Mouse (Mus musculus) layer of hippocampus, adult 2 months (tissue): ENCODE measurements around the gene Dzank1. TPM values are rescaled to one million over a fixed set of nuclear protein-coding genes. Genes with fewer than 3 reads are reported as not detected.

Source experiments
- DNase-seq, 2 experiments: peaks; one replicate each; pipeline ENCODE4 v3.0.0; 2022; ENCODE audit warnings: low spot score in 2 of 2
- H3K27ac ChIP-seq: fragments of 200-600 bp; 2 replicates; pipeline ENCODE4 v1.8.1; 2022
- H3K4me3 ChIP-seq: fragments of 200-600 bp; 2 replicates; pipeline ENCODE4 v1.8.1; 2022; ENCODE audit warnings: mild to moderate bottlenecking
- CTCF ChIP-seq: fragments of 200-600 bp; conservative IDR thresholded peaks from 2 replicates; pipeline ENCODE4 v1.8.1; 2022; ENCODE audit warnings: antibody characterized with exemption, mild to moderate bottlenecking, moderate library complexity
- total RNA-seq, 2 experiments: library from RNA; stranded (reverse); gene quantifications; 2 replicates each; pipeline ENCODE4 v1.2.3; 2021

Dzank1 gene
- total RNA-seq, 2 experiments from 2014 or later = 126 TPM

- Histone ChIP-seq H3K27ac (peak overlapping the region; percentile 98), H3K4me3 (peak overlapping the region; percentile 99)
- DNase-seq = no peak
- no peak for TF ChIP-seq CTCF
Observed at GRCm38 (mm10) chr2:144527821-144528174, 584 bp upstream of the Dzank1 start.

- DNase-seq = no peak
- TF ChIP-seq CTCF = no peak
- H3K27ac ChIP-seq = peak overlapping the region; percentile 98; the same call in 1 of the 2 replicates
- H3K4me3 ChIP-seq = peak overlapping the region; percentile 99
Observed at GRCm38 (mm10) chr2:144525856-144526255, 1.4 kb downstream of the Dzank1 start.

- no peak for TF ChIP-seq CTCF
- Histone ChIP-seq H3K27ac (no peak overlapping the region), H3K4me3 (no peak overlapping the region)
- DNase-seq = no peak
Observed at GRCm38 (mm10) chr2:144519772-144520171, 7.4 kb downstream of the Dzank1 start.

GRCm38 (mm10) chr2:144514619-144515018 is 12.6 kb downstream of the Dzank1 start:
- Histone ChIP-seq H3K27ac (no peak overlapping the region), H3K4me3 (no peak overlapping the region)
- no peak for TF ChIP-seq CTCF
- DNase-seq = no peak

- Histone ChIP-seq H3K27ac (0 out of 2 replicates have a peak overlapping the region, but pooled peaks have one; percentile 63), H3K4me3 (no peak overlapping the region)
- TF ChIP-seq CTCF = no peak
- no peak for DNase-seq
Observed at GRCm38 (mm10) chr2:144502134-144502533, 25.1 kb downstream of the Dzank1 start.

- no peak for TF ChIP-seq CTCF
- Histone ChIP-seq H3K4me3 (no peak overlapping the region), H3K27ac (no peak overlapping the region)
- DNase-seq = no peak
Observed at GRCm38 (mm10) chr2:144489342-144489741, 37.9 kb downstream of the Dzank1 start.

- DNase-seq = no peak
- no peak overlapping the region for H3K4me3 ChIP-seq
- no peak overlapping the region for H3K27ac ChIP-seq
- TF ChIP-seq CTCF = no peak
Observed at GRCm38 (mm10) chr2:144487476-144487875, 39.7 kb downstream of the Dzank1 start.

GRCm38 (mm10) chr2:144485439-144485838 is 41.8 kb downstream of the Dzank1 start:
- no peak for TF ChIP-seq CTCF
- H3K4me3 ChIP-seq = no peak overlapping the region
- H3K27ac ChIP-seq = no peak overlapping the region
- no peak for DNase-seq

- DNase-seq = no peak
- TF ChIP-seq CTCF = no peak
- Histone ChIP-seq H3K27ac (no peak overlapping the region), H3K4me3 (no peak overlapping the region)
Observed at GRCm38 (mm10) chr2:144484084-144484483, 43.1 kb downstream of the Dzank1 start.

GRCm38 (mm10) chr2:144479421-144479820 is 47.8 kb downstream of the Dzank1 start:
- TF ChIP-seq CTCF = no peak
- H3K27ac ChIP-seq = no peak overlapping the region; the same call in 1 of the 2 replicates
- H3K4me3 ChIP-seq = no peak overlapping the region
- peak in 1 of 2 experiments; percentile 55 for DNase-seq

- Histone ChIP-seq H3K4me3 (no peak overlapping the region), H3K27ac (no peak overlapping the region; the same call in 1 of the 2 replicates)
- peak; percentile 54 for TF ChIP-seq CTCF
- no peak for DNase-seq
Observed at GRCm38 (mm10) chr2:144467203-144467602, 60.0 kb downstream of the Dzank1 start.

- peak; percentile 17 to 20 for DNase-seq
- H3K27ac ChIP-seq = peak overlapping the region; percentile 84
- peak; percentile 28 for TF ChIP-seq CTCF
- no peak overlapping the region for H3K4me3 ChIP-seq
Observed at GRCm38 (mm10) chr2:144465876-144466575, 61.2 kb downstream of the Dzank1 start.

GRCm38 (mm10) chr2:144464799-144465760 is 62.1 kb downstream of the Dzank1 start:
- no peak for TF ChIP-seq CTCF
- H3K4me3 ChIP-seq = no peak overlapping the region
- peak overlapping the region; percentile 84 for H3K27ac ChIP-seq
- DNase-seq = peak; percentile 25 to 74

- DNase-seq = no peak
- Histone ChIP-seq H3K27ac (peak overlapping the region; percentile 84; the same call in 1 of the 2 replicates), H3K4me3 (no peak overlapping the region)
- no peak for TF ChIP-seq CTCF
Observed at GRCm38 (mm10) chr2:144464182-144464581, 63.0 kb downstream of the Dzank1 start.
